In the genomic region with DNA sequence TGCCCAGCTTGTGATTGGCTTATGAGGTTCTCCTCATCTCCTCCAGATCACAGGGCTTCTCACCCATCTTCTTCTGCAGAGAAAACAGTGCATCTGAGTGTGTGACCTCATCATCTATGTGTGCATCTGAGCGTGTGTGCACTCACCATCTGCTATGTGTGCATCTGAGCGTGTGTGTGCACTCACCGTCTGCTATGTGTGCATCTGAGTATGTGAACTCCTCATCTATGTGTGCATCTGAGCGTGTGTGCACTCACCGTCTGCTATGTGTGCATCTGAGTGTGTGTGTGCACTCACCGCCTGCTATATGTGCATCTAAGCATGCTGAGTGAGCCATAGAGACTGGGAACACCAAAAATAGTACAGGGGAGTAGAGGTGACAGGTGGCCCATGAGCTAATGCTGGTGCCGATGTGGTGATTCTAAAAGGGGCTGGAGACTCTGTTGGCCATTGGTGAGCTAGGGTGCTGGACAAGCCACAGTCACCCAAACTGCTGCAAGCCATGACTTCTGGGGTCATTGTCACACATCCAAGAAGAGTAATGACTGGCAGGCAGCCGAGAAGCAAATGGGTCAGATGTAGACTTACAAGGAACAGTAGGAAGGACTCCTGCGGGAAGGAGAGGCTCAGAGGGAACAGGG, we compare ENCODE assay signal across 22 mouse cellular contexts. TPM values are rescaled to one million over a fixed set of nuclear protein-coding genes. Genes with fewer than 3 reads are reported as not detected.
DNase-seq lines count a peak whose midpoint lies in the region; ATAC-seq and TF ChIP-seq lines count a peak whose summit lies in the region.
"Had no signal": no experiment of that assay in that cellular context is flagged by ENCODE, and none has a peak within 500 bp of the region (broad histone marks: within the 10 kb centered on the region; RNA-seq: fewer than 3 reads in every experiment).

No protein-coding gene starts in this region.

- 0 out of 2 replicates have a peak overlapping the region, but pooled peaks have one; percentile 6 for H3K27ac ChIP-seq in liver, adult 2 months (replicated peaks; ENCODE audit: insufficient read depth, low read depth, low read length)
- H3K27ac ChIP-seq in liver, embryonic 12.5 days, result no peak overlapping the region
- H3K27ac ChIP-seq in stomach, embryonic 15.5 days, result 0 out of 2 replicates have a peak overlapping the region, but pooled peaks have one; percentile 62
- no peak overlapping the region for H3K27ac ChIP-seq in stomach, postnatal 0 days (replicated peaks)
- H3K27ac ChIP-seq: embryonic facial prominence, embryonic 12.5 days; gastrocnemius, adult 2 months; neural tube, embryonic 13.5 days had no signal

- no peaks in the 10 kb centered on the region for H3K27me3 ChIP-seq in liver, adult 2 months (ENCODE audit: control insufficient read depth, insufficient read depth, low read length)
- peaks cover 38% of the 10 kb centered on the region for H3K27me3 ChIP-seq in liver, embryonic 12.5 days (replicated peaks)
- no peaks in the 10 kb centered on the region for H3K27me3 ChIP-seq in stomach, embryonic 15.5 days (replicated peaks)
- H3K27me3 ChIP-seq in stomach, postnatal 0 days (ENCODE audit: control insufficient read depth, insufficient read depth, low read length), result no peaks in the 10 kb centered on the region
- H3K27me3 ChIP-seq: Patski had no signal

- no peak for TF ChIP-seq EP300 in stomach, postnatal 0 days (optimal IDR thresholded peaks at IDR 0.05)

- H3K79me2 ChIP-seq in liver, adult 2 months (ENCODE audit: control insufficient read depth, insufficient read depth, low read length), result no peaks in the 10 kb centered on the region

- H3K36me3 ChIP-seq in liver, adult 2 months (ENCODE audit: control insufficient read depth, insufficient read depth, low read length), result no peaks in the 10 kb centered on the region
- no peaks in the 10 kb centered on the region for H3K36me3 ChIP-seq in liver, embryonic 12.5 days
- no peaks in the 10 kb centered on the region for H3K36me3 ChIP-seq in stomach, embryonic 15.5 days
- H3K36me3 ChIP-seq in stomach, postnatal 0 days (ENCODE audit: control insufficient read depth, insufficient read depth, low read length), result no peaks in the 10 kb centered on the region
- H3K36me3 ChIP-seq: embryonic facial prominence, embryonic 12.5 days; neural tube, embryonic 13.5 days had no signal

- no peak for ATAC-seq in liver, embryonic 12.5 days
- ATAC-seq in stomach, embryonic 15.5 days (ENCODE audit: insufficient read depth, low FRiP score, low read depth), result no peak
- ATAC-seq in stomach, postnatal 0 days (ENCODE audit: low FRiP score, low TSS enrichment), result no peak
- ATAC-seq: Patski had no signal

- H3K4me2 ChIP-seq in liver, embryonic 12.5 days, result no peak overlapping the region
- H3K4me2 ChIP-seq in stomach, embryonic 15.5 days, result no peak overlapping the region
- H3K4me2 ChIP-seq in stomach, postnatal 0 days (replicated peaks; ENCODE audit: low read depth), result no peak overlapping the region
- H3K4me2 ChIP-seq: embryonic facial prominence, embryonic 12.5 days; neural tube, embryonic 13.5 days had no signal

- no peak for TF ChIP-seq POLR2A in liver, adult 2 months (IDR thresholded peaks at IDR 0.05; ENCODE audit: extremely low read depth, insufficient read depth, low read length)

- H3K4me3 ChIP-seq in liver, adult 2 months (ENCODE audit: insufficient read depth, low read depth, low read length), result no peak overlapping the region
- no peak overlapping the region for H3K4me3 ChIP-seq in liver, embryonic 12.5 days
- H3K4me3 ChIP-seq in stomach, embryonic 15.5 days (replicated peaks), result no peak overlapping the region
- H3K4me3 ChIP-seq in stomach, postnatal 0 days (ENCODE audit: low read depth, low read length), result no peak overlapping the region
- H3K4me3 ChIP-seq: embryonic facial prominence, embryonic 12.5 days; gastrocnemius, adult 2 months; neural tube, embryonic 13.5 days had no signal

- no peak for TF ChIP-seq CTCF in liver, adult 2 months (IDR thresholded peaks at IDR 0.05; ENCODE audit: low read depth, low read length)
- TF ChIP-seq CTCF in stomach, postnatal 0 days (IDR thresholded peaks at IDR 0.05; ENCODE audit: low read depth), result no peak

- H3K9ac ChIP-seq in liver, adult 2 months (ENCODE audit: low read depth, low read length), result no peak overlapping the region
- no peak overlapping the region for H3K9ac ChIP-seq in liver, embryonic 12.5 days
- H3K9ac ChIP-seq in stomach, embryonic 15.5 days, result no peak overlapping the region
- no peak overlapping the region for H3K9ac ChIP-seq in stomach, postnatal 0 days (ENCODE audit: low read length)
- H3K9ac ChIP-seq: embryonic facial prominence, embryonic 12.5 days; neural tube, embryonic 13.5 days had no signal

- no peaks in the 10 kb centered on the region for H3K9me3 ChIP-seq in liver, embryonic 12.5 days (replicated peaks)
- H3K9me3 ChIP-seq in stomach, embryonic 15.5 days, result no peaks in the 10 kb centered on the region
- no peaks in the 10 kb centered on the region for H3K9me3 ChIP-seq in stomach, postnatal 0 days (ENCODE audit: control insufficient read depth, low read length)
- H3K9me3 ChIP-seq: embryonic facial prominence, embryonic 12.5 days; neural tube, embryonic 13.5 days had no signal

- no peak for DNase-seq in liver, adult 2 months (ENCODE audit: extremely low read depth, low read depth, low spot score)
- no peak for DNase-seq in stomach, postnatal 0 days (ENCODE audit: low spot score)
- peak; percentile 59 for DNase-seq in cerebellum, adult 9-10 months
- no peak for DNase-seq in right cerebral cortex, postnatal 36 days (ENCODE audit: low spot score in 2 of 2)
- DNase-seq in adrenal gland, postnatal 10 days, result no peak
- DNase-seq: gastrocnemius, adult 2 months; heart, adult 11 months; lung, adult 18-20 months; right cerebral cortex, postnatal 14 days; thymus, postnatal 25 days had no signal

- 90% methylated on average over 9 of the region's 9 CpGs for WGBS in liver, adult 2 months
- 71% methylated on average over 9 of the region's 9 CpGs for WGBS in liver, embryonic 12.5 days (ENCODE audit: insufficient replicate concordance)
- 90% methylated on average over 9 of the region's 9 CpGs for WGBS in stomach, embryonic 15.5 days
- 88% methylated on average over 9 of the region's 9 CpGs for whole genome bisulfite sequencing in stomach, postnatal 0 days

- H3K4me1 ChIP-seq in liver, adult 2 months (ENCODE audit: control insufficient read depth, insufficient read depth, low read length), result peaks cover 22% of the 10 kb centered on the region
- peaks cover 56% of the 10 kb centered on the region for H3K4me1 ChIP-seq in liver, embryonic 12.5 days
- peaks cover 37% of the 10 kb centered on the region for H3K4me1 ChIP-seq in stomach, embryonic 15.5 days
- peaks cover 16% of the 10 kb centered on the region for H3K4me1 ChIP-seq in stomach, postnatal 0 days (replicated peaks; ENCODE audit: control insufficient read depth, insufficient read depth)

RNA-seq across cellular contexts. Expression of a gene that starts 7.2 kb away (rescaled TPM):
- 6.1 and 7.4 TPM in 2 replicates for total RNA-seq in liver, adult 2 months (2014; rRNA removed)
- 10.0 and 11.4 TPM in 2 replicates for polyA plus RNA-seq in liver, adult 2 months (2012; rRNA removed)
- polyA plus RNA-seq in liver, embryonic 12.5 days (2016; fragmentation: Nextera tagmentation; extraction: Ambion mirVana), result 1.7 TPM in 2 replicates
- 7.1 and 7.2 TPM in 2 replicates for polyA plus RNA-seq in stomach, embryonic 15.5 days (2015; fragmentation: Nextera tagmentation; extraction: Ambion mirVana)
- polyA plus RNA-seq in stomach, postnatal 0 days (2015; fragmentation: Nextera tagmentation; extraction: Ambion mirVana), result 5.7 and 6.5 TPM in 2 replicates
- 10 to 100 TPM in 1 of 2 experiments, 1 to 10 TPM in 1; 9.5 to 17.3 TPM for total RNA-seq in adrenal gland, postnatal 10 days (2021)

RNA-seq across cellular contexts. Expression of a gene that starts 19.9 kb away (rescaled TPM):
- not detected in 2 replicates for total RNA-seq in liver, adult 2 months (2014; rRNA removed)
- not detected in 2 replicates for polyA plus RNA-seq in liver, adult 2 months (2012; rRNA removed)
- not detected in 2 replicates for polyA plus RNA-seq in liver, embryonic 12.5 days (2016; fragmentation: Nextera tagmentation; extraction: Ambion mirVana)
- polyA plus RNA-seq in stomach, embryonic 15.5 days (2015; fragmentation: Nextera tagmentation; extraction: Ambion mirVana), result not detected in 2 replicates
- not detected in 2 replicates for polyA plus RNA-seq in stomach, postnatal 0 days (2015; fragmentation: Nextera tagmentation; extraction: Ambion mirVana)
- not detected for total RNA-seq in adrenal gland, postnatal 10 days (2021)
- total RNA-seq: gastrocnemius, adult 2 months; hematopoietic stem cell, adult 5-6 weeks; layer of hippocampus, adult 18-20 months; left cerebral cortex, adult 18-20 months; monocyte, adult 5-6 weeks had no signal
- polyA plus RNA-seq: embryonic facial prominence, embryonic 12.5 days; heart, embryonic 14.5 days; kidney, embryonic 14.5 days; limb, embryonic 11.5 days; neural tube, embryonic 13.5 days had no signal

RNA-seq across cellular contexts. Expression of a gene that starts 31.4 kb away (rescaled TPM):
- 0.65 and 2.0 TPM in 2 replicates for total RNA-seq in liver, adult 2 months (2014; rRNA removed)
- 0.82 and 0.92 TPM in 2 replicates for polyA plus RNA-seq in liver, adult 2 months (2012; rRNA removed)
- 370 and 373 TPM in 2 replicates for polyA plus RNA-seq in liver, embryonic 12.5 days (2016; fragmentation: Nextera tagmentation; extraction: Ambion mirVana)
- polyA plus RNA-seq in stomach, embryonic 15.5 days (2015; fragmentation: Nextera tagmentation; extraction: Ambion mirVana), result 293 and 308 TPM in 2 replicates
- polyA plus RNA-seq in stomach, postnatal 0 days (2015; fragmentation: Nextera tagmentation; extraction: Ambion mirVana), result 67.0 and 91.7 TPM in 2 replicates
- total RNA-seq in adrenal gland, postnatal 10 days (2021), result 10 to 100 TPM; 23.3 to 28.0 TPM
- total RNA-seq: gastrocnemius, adult 2 months had no signal

RNA-seq across cellular contexts. Expression of a gene that starts 54.6 kb away (rescaled TPM):
- 56.9 and 65.1 TPM in 2 replicates for total RNA-seq in liver, adult 2 months (2014; rRNA removed)
- 45.6 and 69.7 TPM in 2 replicates for polyA plus RNA-seq in liver, adult 2 months (2012; rRNA removed)
- polyA plus RNA-seq in liver, embryonic 12.5 days (2016; fragmentation: Nextera tagmentation; extraction: Ambion mirVana), result 145 and 152 TPM in 2 replicates
- polyA plus RNA-seq in stomach, embryonic 15.5 days (2015; fragmentation: Nextera tagmentation; extraction: Ambion mirVana), result 139 and 142 TPM in 2 replicates
- polyA plus RNA-seq in stomach, postnatal 0 days (2015; fragmentation: Nextera tagmentation; extraction: Ambion mirVana), result 47.1 and 58.0 TPM in 2 replicates
- total RNA-seq in adrenal gland, postnatal 10 days (2021), result 10 to 100 TPM; 39.7 to 47.3 TPM

RNA-seq across cellular contexts. Expression of a gene that starts 54.7 kb away (rescaled TPM):
- 119 and 136 TPM in 2 replicates for total RNA-seq in liver, adult 2 months (2014; rRNA removed)
- polyA plus RNA-seq in liver, adult 2 months (2012; rRNA removed), result 117 and 144 TPM in 2 replicates
- 6.7 TPM in 2 replicates for polyA plus RNA-seq in liver, embryonic 12.5 days (2016; fragmentation: Nextera tagmentation; extraction: Ambion mirVana)
- 7.2 and 7.4 TPM in 2 replicates for polyA plus RNA-seq in stomach, embryonic 15.5 days (2015; fragmentation: Nextera tagmentation; extraction: Ambion mirVana)
- 5.7 and 7.7 TPM in 2 replicates for polyA plus RNA-seq in stomach, postnatal 0 days (2015; fragmentation: Nextera tagmentation; extraction: Ambion mirVana)
- 10 to 100 TPM; 14.1 to 17.7 TPM for total RNA-seq in adrenal gland, postnatal 10 days (2021)

Comparison
In these comparisons a context has a peak if more than half of its experiments do, and no peak if none do; other contexts are left out.
1. H3K27ac ChIP-seq: peak in liver, adult 2 months (single experiment) and stomach, embryonic 15.5 days (single experiment); none in liver, embryonic 12.5 days (single experiment) and stomach, postnatal 0 days (single experiment).
2. RNA of a gene that starts 31.4 kb away (polyA plus RNA-seq): 370 to 373 TPM in liver, embryonic 12.5 days, 293 to 308 TPM in stomach, embryonic 15.5 days and 67.0 to 91.7 TPM in stomach, postnatal 0 days; 0.82 to 0.92 TPM in liver, adult 2 months; every median in the first group is over 10 times any median in the second.